Mouse (Mus musculus) forebrain, embryonic 16.5 days (tissue): ENCODE results near the gene Zfp771. TPM values are rescaled to one million over a fixed set of nuclear protein-coding genes. Genes with fewer than 3 reads are reported as not detected.
A peak's percentile ranks its signal among the peaks of the same experiment; 100 is the strongest.

Experiments
- ATAC-seq: fragments of 200-750 bp; cut with Nextera tagmentation; 2 replicates; pipeline ENCODE4 v1.8.0; 2017; ENCODE audit warnings: mild to moderate bottlenecking, moderate library complexity
- H3K27ac ChIP-seq: fragments of 300-500 bp; sonication (generic); 2 replicates; pipeline ENCODE4 v1.5.1; 2014; ENCODE audit warnings: low read length, control low read depth
- H3K27me3 ChIP-seq: fragments of 300-500 bp; sonication (generic); replicated peaks from 2 replicates; pipeline ENCODE4 v1.6.1; 2014; ENCODE audit warnings: low read length; ENCODE audit not compliant: control insufficient read depth, insufficient read depth
- H3K36me3 ChIP-seq: fragments of 300-500 bp; sonication (generic); 2 replicates; pipeline ENCODE4 v1.6.1; 2014; ENCODE audit not compliant: control insufficient read depth, insufficient read depth
- H3K4me1 ChIP-seq: fragments of 300-500 bp; sonication (generic); replicated peaks from 2 replicates; pipeline ENCODE4 v1.6.1; 2014; ENCODE audit warnings: low read length; ENCODE audit not compliant: control insufficient read depth, insufficient read depth
- H3K4me2 ChIP-seq: fragments of 300-500 bp; sonication (generic); 2 replicates; pipeline ENCODE4 v1.6.1; 2014; ENCODE audit warnings: mild to moderate bottlenecking, low read length, control low read depth
- H3K4me3 ChIP-seq: fragments of 300-500 bp; sonication (generic); replicated peaks from 2 replicates; pipeline ENCODE4 v1.5.1; 2014; ENCODE audit warnings: mild to moderate bottlenecking, low read length, control low read depth
- H3K9ac ChIP-seq: fragments of 300-500 bp; sonication (generic); replicated peaks from 2 replicates; pipeline ENCODE4 v1.6.1; 2014; ENCODE audit warnings: low read depth, low read length, control low read depth
- H3K9me3 ChIP-seq: fragments of 300-500 bp; sonication (generic); 2 replicates; pipeline ENCODE4 v1.6.1; 2016; ENCODE audit warnings: low read length; ENCODE audit not compliant: control insufficient read depth
- WGBS: fragments of 180-500 bp; shearing (Covaris S2); extraction: QIAGEN DNeasy Blood & Tissue Kit; methylation state at CpG from one replicate; pipeline ENCODE4 v1.1.7; 2014; 5-methylcytosine and 5-hydroxymethylcytosine counted together
- polyA plus RNA-seq: library from polyadenylated mRNA; unstranded; fragments of >200 nt; fragmentation: Nextera tagmentation; extraction: Ambion mirVana; gene quantifications from 2 replicates; pipeline ENCODE4 v1.2.1, GENCODE M21; 2015

The Zfp771 gene
- 59.1 and 66.6 TPM in 2 replicates for polyA plus RNA-seq

DNA sequence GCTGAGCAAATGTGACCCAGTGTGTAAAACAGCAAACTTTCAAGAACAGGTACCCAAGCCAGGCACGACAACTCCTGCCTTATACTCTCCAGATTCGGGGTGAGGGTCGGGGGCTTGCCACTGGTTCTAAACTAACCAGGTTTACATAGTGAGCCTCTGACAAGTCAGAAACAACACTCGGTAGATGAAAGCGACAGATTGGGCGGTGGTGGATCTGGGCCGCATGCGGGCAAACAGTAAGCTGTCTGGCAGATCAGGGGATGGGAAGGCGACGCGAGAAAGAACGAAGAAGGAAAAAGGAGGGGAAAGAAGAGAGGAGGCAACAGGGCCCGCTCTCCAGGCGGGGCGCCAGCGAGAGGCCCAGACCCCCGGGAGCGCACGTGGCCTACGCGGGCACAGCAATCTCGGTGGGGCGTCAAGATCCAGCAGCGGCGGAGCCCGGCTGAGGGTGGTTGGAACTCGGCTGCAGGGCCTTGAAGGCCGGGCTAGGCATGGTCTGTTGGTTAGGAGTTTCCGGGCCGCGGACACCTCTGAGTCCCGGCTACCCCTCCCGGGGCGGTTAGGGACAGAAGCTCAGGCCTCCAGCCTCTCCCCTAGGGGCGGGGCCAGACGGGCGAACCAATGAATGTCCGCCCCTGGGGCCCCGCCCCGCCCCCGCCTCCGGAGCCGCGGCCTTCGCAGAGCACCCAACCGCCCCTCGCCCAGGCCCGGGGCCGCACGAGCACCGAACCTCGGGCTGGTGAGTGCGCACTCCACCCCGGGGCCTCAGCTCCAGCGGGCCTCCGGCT lies at the start of gene Zfp771:
Zfp771 (plus strand) TSS at position 405 of the 788 bp plus-strand sequence.
- Histone ChIP-seq H3K27me3 (no peaks in the 10 kb centered on the region), H3K36me3 (no peaks in the 10 kb centered on the region), H3K4me1 (peaks cover 21% of the 10 kb centered on the region), H3K4me2 (peak within 1 kb of the TSS; percentile 93), H3K4me3 (peak within 1 kb of the TSS; percentile 84), H3K9me3 (no peaks in the 10 kb centered on the region), H3K9ac (peak within 1 kb of the TSS; percentile 77), H3K27ac (peak within 1 kb of the TSS; percentile 89)
- peak; percentile 97 for ATAC-seq
- under 1% methylated on average over 48 of the region's 56 CpGs for WGBS

DNA sequence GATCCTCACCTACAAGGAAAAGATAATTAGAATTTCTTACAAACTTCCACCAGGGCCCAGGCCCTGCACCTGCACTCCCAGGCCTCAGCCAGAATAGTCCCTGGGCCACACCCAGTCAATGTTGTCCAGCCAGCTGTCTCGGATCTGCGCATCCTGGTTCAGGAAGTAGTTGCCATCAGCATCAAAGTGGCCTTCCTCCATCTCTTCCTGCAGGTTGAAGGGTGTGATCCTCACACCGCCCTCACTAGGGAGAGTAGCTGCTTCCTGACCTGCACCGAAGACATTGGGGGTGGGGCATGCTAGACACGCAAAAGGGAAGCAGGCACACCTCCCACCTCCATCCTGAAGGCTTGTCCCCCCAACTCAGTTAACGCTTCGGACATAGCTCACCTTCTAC lies 49.4 kb upstream of the Zfp771 start:
- no peak for ATAC-seq
- Histone ChIP-seq H3K4me2 (peak overlapping the region; percentile 96), H3K27ac (no peak overlapping the region), H3K36me3 (peaks cover 45% of the 10 kb centered on the region), H3K4me3 (peak overlapping the region; percentile 70), H3K27me3 (no peaks in the 10 kb centered on the region), H3K9me3 (no peaks in the 10 kb centered on the region), H3K4me1 (peaks cover 21% of the 10 kb centered on the region), H3K9ac (peak overlapping the region; percentile 71)
- WGBS, result 85% methylated on average over 7 of the region's 7 CpGs

DNA sequence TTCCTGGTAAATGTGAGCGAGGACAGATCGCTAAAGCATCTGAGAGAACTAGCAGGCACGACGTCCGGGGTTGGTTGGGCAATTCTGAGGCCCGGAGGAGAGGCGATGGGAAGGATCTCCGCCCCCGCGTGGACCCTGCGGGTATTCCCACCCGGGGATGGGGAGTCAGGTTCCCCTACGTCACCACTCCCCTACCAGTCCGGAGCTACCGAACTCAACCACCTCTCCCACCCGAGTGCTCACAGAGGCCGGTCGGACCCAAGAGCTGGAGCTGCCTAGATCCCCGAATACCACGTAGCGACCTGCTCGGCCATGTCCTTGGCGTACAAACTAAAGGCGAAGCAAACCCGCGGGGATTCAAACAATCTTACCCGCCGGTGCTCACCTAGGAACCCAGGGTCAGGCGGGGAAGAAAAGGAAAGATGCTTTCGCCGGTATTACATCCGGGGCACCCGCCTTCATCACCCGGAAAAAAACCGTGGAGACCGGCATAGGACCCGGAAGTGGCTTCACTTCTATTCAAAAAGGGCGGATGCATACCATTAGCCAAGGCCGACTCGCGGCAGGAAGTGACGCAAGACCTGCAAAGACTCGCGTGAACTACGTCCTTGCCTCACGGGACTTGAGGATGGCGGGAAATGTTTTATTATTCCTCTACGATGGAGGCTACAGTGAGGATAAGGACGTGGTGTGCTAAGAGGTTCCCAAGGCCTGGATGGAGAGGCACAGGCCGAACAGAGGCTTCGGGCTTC lies 48.4 kb upstream of the Zfp771 start, which contains the start of gene Cd2bp2:
Cd2bp2 (minus strand) TSS at position 507 of the 752 bp plus-strand sequence.
- Histone ChIP-seq H3K36me3 (peaks cover 54% of the 10 kb centered on the region), H3K4me1 (peaks cover 21% of the 10 kb centered on the region), H3K4me3 (peak within 1 kb of the TSS; percentile 70), H3K9ac (peak within 1 kb of the TSS; percentile 74), H3K9me3 (no peaks in the 10 kb centered on the region), H3K4me2 (peak within 1 kb of the TSS; percentile 96), H3K27ac (peak within 1 kb of the TSS; percentile 87), H3K27me3 (no peaks in the 10 kb centered on the region)
- peak; percentile 98 for ATAC-seq
- under 1% methylated on average over 51 of the region's 51 CpGs for WGBS

DNA sequence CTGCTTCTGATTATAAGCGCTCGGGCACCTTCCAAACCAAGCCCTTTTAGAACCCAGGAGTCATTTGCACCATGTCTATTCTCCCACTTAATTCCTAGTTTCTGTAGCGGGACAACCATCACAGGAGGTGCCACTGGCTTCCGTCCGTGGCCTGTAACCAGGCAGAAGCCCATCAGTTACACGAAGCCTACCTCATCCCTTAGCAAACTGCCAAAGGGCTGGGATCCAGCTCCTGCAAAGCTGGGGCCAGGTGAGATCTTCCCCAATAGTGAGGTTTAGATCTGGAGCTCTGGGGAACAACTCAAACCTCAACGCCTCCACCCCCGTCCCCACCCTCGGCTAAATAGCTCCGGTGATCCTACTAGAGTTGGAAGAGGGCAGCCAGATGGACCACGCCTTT lies 47.6 kb upstream of the Zfp771 start:
- ATAC-seq, result no peak; the same call in 1 of the 2 replicates
- H3K36me3 ChIP-seq, result peaks cover 56% of the 10 kb centered on the region
- no peaks in the 10 kb centered on the region for H3K9me3 ChIP-seq
- WGBS, result 58% methylated on average over 11 of the region's 11 CpGs
- peaks cover 21% of the 10 kb centered on the region for H3K4me1 ChIP-seq
- peak overlapping the region; percentile 74 for H3K9ac ChIP-seq
- H3K27ac ChIP-seq, result peak overlapping the region; percentile 87
- H3K27me3 ChIP-seq, result no peaks in the 10 kb centered on the region
- H3K4me3 ChIP-seq, result peak overlapping the region; percentile 70
- peak overlapping the region; percentile 89 for H3K4me2 ChIP-seq

DNA sequence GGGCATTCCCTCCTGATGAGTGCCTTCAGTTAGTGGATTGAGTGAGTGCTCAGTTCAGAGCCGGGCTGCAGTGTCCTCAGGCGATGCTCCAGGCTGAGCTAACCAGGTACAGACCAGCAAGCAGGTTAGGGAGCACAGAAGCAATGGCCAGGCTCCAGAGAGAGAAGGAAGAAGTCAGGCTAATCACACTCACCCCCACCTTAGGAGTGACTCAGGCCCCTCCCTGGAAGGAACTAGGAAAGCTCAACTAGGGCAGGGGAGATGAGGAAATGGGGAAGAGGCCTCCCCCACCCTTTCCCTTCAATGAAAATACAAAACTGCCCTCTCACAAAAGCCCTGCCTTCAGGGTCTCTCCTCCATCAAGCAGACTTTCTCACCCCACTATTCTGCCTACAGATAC lies 37.5 kb upstream of the Zfp771 start:
- Histone ChIP-seq H3K36me3 (peaks cover 9% of the 10 kb centered on the region; the same call in 1 of the 2 replicates), H3K27me3 (no peaks in the 10 kb centered on the region), H3K9me3 (no peaks in the 10 kb centered on the region), H3K4me3 (peak overlapping the region; percentile 94), H3K9ac (peak overlapping the region; percentile 92), H3K4me2 (peak overlapping the region; percentile 99), H3K4me1 (peaks cover 30% of the 10 kb centered on the region), H3K27ac (no peak overlapping the region)
- no peak for ATAC-seq
- 73% methylated on average over 2 of the region's 2 CpGs for WGBS

DNA sequence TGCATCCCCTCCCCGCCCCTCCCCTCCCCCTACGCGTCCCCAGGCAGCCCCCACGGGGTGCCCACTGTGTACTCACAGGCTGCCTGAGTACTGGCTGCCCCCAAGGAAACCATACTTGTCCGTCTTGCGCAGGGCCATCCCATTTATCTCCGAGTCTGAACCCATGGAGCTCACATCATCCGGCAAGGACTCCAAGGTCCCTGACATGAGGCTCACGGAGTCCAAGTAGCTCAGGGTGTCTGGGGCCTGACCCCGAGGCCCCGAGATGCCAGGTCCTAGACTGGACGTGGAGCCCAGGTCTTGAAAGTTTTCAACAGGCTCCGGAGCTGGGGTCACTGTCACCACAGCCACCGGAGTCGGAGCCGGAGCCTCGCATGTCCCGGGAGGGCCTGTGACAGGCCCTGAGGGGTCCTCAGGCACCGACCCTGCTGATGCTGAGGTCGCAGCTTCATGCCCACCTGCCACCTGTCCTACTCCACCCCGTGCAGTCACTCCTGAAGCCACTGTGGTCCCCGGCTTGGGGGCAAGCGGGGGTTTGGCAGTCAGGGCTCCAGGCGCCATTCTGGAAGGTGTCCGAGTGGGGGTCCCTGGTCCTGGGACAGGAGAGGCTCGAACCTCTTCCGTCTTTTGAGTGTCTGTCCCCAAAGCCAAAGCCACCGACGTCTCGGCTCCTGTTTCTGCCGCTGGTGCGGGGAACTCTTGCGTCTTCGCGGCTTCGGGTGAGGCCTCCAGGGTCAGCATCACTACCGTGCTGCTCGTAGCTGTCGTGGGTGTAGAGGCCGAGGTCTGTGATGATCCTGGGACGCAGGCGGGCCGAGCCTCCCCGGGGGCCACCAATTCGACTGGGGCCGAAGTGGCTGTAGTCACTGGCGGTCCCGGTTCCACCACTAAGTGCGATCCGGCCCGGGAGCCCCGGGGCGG lies 36.4 kb upstream of the Zfp771 start:
- peaks cover 30% of the 10 kb centered on the region for H3K4me1 ChIP-seq
- WGBS, result under 1% methylated on average over 51 of the region's 53 CpGs
- peak overlapping the region; percentile 67 for H3K27ac ChIP-seq
- peak overlapping the region; percentile 94 for H3K4me3 ChIP-seq
- H3K4me2 ChIP-seq, result peak overlapping the region; percentile 99
- H3K9ac ChIP-seq, result peak overlapping the region; percentile 92
- peaks cover 5% of the 10 kb centered on the region; the same call in 1 of the 2 replicates for H3K36me3 ChIP-seq
- ATAC-seq, result no peak
- no peaks in the 10 kb centered on the region for H3K9me3 ChIP-seq
- H3K27me3 ChIP-seq, result no peaks in the 10 kb centered on the region

DNA sequence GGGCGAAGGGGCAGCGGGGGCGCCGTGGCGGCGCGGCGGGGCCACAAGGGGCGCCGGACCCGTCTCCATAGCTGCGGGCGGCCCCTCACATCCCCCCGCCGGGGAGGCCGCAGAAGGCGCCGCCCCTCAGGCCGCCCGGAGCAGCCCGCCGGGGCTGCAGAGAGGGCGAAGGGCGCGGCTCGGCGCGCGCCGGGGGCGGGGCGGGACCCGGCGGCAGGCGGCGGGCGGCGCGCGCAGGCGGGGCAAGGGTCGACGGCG lies 35.9 kb upstream of the Zfp771 start, which contains the start of gene Tbc1d10b:
Tbc1d10b (minus strand) TSS at position 174 of the 258 bp plus-strand sequence.
- H3K27me3 ChIP-seq, result no peaks in the 10 kb centered on the region
- H3K27ac ChIP-seq, result peak within 1 kb of the TSS; percentile 89
- peak within 1 kb of the TSS; percentile 94 for H3K4me3 ChIP-seq
- H3K4me2 ChIP-seq, result peak within 1 kb of the TSS; percentile 99
- peak; percentile 2; the same call in 1 of the 2 replicates for ATAC-seq
- no peaks in the 10 kb centered on the region for H3K36me3 ChIP-seq
- under 1% methylated on average over 22 of the region's 44 CpGs for WGBS
- no peaks in the 10 kb centered on the region for H3K9me3 ChIP-seq
- peak within 1 kb of the TSS; percentile 92 for H3K9ac ChIP-seq
- peaks cover 30% of the 10 kb centered on the region for H3K4me1 ChIP-seq

DNA sequence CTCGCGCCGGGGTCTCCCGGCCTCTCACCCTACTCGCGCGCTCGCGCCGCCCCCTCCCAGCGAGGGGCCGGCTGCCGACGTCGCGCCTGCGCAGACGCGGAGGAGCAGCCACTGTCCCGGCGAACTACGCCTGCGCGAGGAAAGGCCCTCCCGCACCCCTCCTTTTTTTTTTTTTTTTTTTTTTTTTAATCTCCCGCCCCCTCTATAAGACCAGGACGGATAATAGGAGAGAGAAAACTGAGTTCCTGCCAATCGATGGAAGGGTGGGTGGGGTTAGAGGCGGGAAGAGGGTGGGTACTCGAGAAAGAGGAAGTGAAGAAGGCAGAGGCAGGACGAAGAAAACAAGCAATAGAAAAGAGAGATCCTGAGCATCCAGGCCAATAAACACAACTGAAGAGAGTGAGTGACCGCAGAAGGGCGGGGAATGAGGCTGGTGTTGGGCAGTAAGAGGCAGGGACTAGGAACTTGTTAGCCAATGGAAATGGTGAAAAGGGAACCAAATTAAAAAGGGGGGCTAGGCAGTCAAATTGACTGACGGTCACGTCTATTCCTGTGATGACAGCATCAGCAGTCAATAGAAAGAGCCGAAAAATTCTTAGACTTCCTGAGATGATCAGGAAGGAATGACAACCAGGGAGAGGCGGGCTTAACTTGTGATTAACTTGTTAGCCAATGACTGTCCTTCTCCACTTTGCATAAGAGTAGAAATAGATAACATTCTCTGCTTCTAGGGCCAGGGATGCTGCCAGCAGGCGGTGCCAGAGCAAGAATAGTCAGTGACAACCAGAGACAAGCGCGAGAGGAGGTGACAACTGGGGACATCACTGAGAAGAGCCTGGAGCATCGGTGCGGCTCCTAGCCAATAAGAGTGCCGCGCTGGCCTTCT lies 35.3 kb upstream of the Zfp771 start, which contains the start of gene Mylpf:
Mylpf (plus strand) TSS at position 338 of the 886 bp plus-strand sequence.
- Histone ChIP-seq H3K4me1 (peaks cover 30% of the 10 kb centered on the region), H3K4me3 (peak within 1 kb of the TSS; percentile 94), H3K9me3 (no peaks in the 10 kb centered on the region), H3K9ac (peak within 1 kb of the TSS; percentile 92), H3K36me3 (no peaks in the 10 kb centered on the region), H3K27ac (peak within 1 kb of the TSS; percentile 89), H3K27me3 (no peaks in the 10 kb centered on the region), H3K4me2 (peak within 1 kb of the TSS; percentile 99)
- under 1% methylated on average over 44 of the region's 44 CpGs for WGBS
- ATAC-seq, result peak; percentile 96
